Mouse (Mus musculus): ENCODE data around the gene Cntfr. TPM values are rescaled to one million over a fixed set of nuclear protein-coding genes. Genes with fewer than 3 reads are reported as not detected.

Gene Cntfr
- polyA plus RNA-seq, 1 experiment from 2014 or later = 5.5 TPM

GRCm38 (mm10) chr4:41662723-41663122 is 34.2 kb downstream of the Cntfr start:
- Histone ChIP-seq H3K4me3 (replicated peaks) (no peak overlapping the region), H3K4me1 (replicated peaks) (peaks cover 81% of the 10 kb centered on the region), H3K36me3 (no peaks in the 10 kb centered on the region), H3K9ac (replicated peaks) (no peak overlapping the region), H3K4me2 (no peak overlapping the region), H3K27ac (no peak overlapping the region), H3K27me3 (peaks cover 93% of the 10 kb centered on the region), H3K9me3 (no peaks in the 10 kb centered on the region)
- no peak for ATAC-seq (ENCODE audit: insufficient number of reproducible peaks, insufficient read depth, low FRiP score, low TSS enrichment, low read depth)
- 21% methylated on average over 11 of the region's 11 CpGs for WGBS

GRCm38 (mm10) chr4:41660851-41661430 is 35.9 kb downstream of the Cntfr start:
- WGBS = 4% methylated on average over 11 of the region's 11 CpGs
- peaks cover 86% of the 10 kb centered on the region for H3K4me1 ChIP-seq (replicated peaks)

GRCm38 (mm10) chr4:41659556-41659955 is 37.3 kb downstream of the Cntfr start:
- Histone ChIP-seq H3K9ac (replicated peaks) (no peak overlapping the region), H3K27me3 (peaks cover 95% of the 10 kb centered on the region), H3K4me2 (peak overlapping the region; percentile 43), H3K4me1 (replicated peaks) (peaks cover 88% of the 10 kb centered on the region), H3K4me3 (replicated peaks) (no peak overlapping the region), H3K27ac (peak overlapping the region; percentile 87), H3K36me3 (no peaks in the 10 kb centered on the region), H3K9me3 (no peaks in the 10 kb centered on the region)
- 13% methylated on average over 13 of the region's 13 CpGs for WGBS
- 0 out of 2 replicates have a peak, but pooled peaks have one; percentile 1 for ATAC-seq (ENCODE audit: insufficient number of reproducible peaks, insufficient read depth, low FRiP score, low TSS enrichment, low read depth)

More at GRCm38 (mm10) chr4:41660851-41661430, 35.9 kb downstream of the Cntfr start:
- no peak overlapping the region for H3K9ac ChIP-seq (replicated peaks)
- H3K4me2 ChIP-seq = peak overlapping the region; percentile 27
- H3K27me3 ChIP-seq = peaks cover 94% of the 10 kb centered on the region
- H3K36me3 ChIP-seq = no peaks in the 10 kb centered on the region
- no peaks in the 10 kb centered on the region for H3K9me3 ChIP-seq
- no peak overlapping the region for H3K4me3 ChIP-seq (replicated peaks)
- H3K27ac ChIP-seq = peak overlapping the region; percentile 87
- ATAC-seq (ENCODE audit: insufficient number of reproducible peaks, insufficient read depth, low FRiP score, low TSS enrichment, low read depth) = peak; percentile 32

- peaks cover 94% of the 10 kb centered on the region for H3K27me3 ChIP-seq
- H3K27ac ChIP-seq = peak overlapping the region; percentile 87
- H3K4me3 ChIP-seq (replicated peaks) = peak overlapping the region; percentile 7; the same call in 1 of the 2 replicates
- H3K36me3 ChIP-seq = no peaks in the 10 kb centered on the region
- no peak overlapping the region for H3K9ac ChIP-seq (replicated peaks)
- no peak for ATAC-seq (ENCODE audit: insufficient number of reproducible peaks, insufficient read depth, low FRiP score, low TSS enrichment, low read depth)
- peak overlapping the region; percentile 43 for H3K4me2 ChIP-seq
- H3K4me1 ChIP-seq (replicated peaks) = peaks cover 86% of the 10 kb centered on the region
- WGBS = 6% methylated on average over 25 of the region's 25 CpGs
- no peaks in the 10 kb centered on the region for H3K9me3 ChIP-seq
Measured at GRCm38 (mm10) chr4:41658566-41659384, 38.1 kb downstream of the Cntfr start.

- peaks cover 84% of the 10 kb centered on the region for H3K27me3 ChIP-seq
- H3K4me2 ChIP-seq = no peak overlapping the region
- H3K4me1 ChIP-seq (replicated peaks) = peaks cover 54% of the 10 kb centered on the region
- no peaks in the 10 kb centered on the region for H3K9me3 ChIP-seq
- 35% methylated on average over 2 of the region's 2 CpGs for WGBS
- H3K27ac ChIP-seq = no peak overlapping the region
- ATAC-seq (ENCODE audit: insufficient number of reproducible peaks, insufficient read depth, low FRiP score, low TSS enrichment, low read depth) = no peak
- no peak overlapping the region for H3K9ac ChIP-seq (replicated peaks)
- H3K36me3 ChIP-seq = no peaks in the 10 kb centered on the region
- H3K4me3 ChIP-seq (replicated peaks) = no peak overlapping the region
Measured at GRCm38 (mm10) chr4:41655525-41655924, 41.4 kb downstream of the Cntfr start.

GRCm38 (mm10) chr4:41654217-41654616 is 42.7 kb downstream of the Cntfr start:
- H3K4me1 ChIP-seq (replicated peaks) = peaks cover 41% of the 10 kb centered on the region
- H3K9me3 ChIP-seq = no peaks in the 10 kb centered on the region
- no peak overlapping the region for H3K9ac ChIP-seq (replicated peaks)
- 13% methylated on average over 7 of the region's 7 CpGs for WGBS
- ATAC-seq (ENCODE audit: insufficient number of reproducible peaks, insufficient read depth, low FRiP score, low TSS enrichment, low read depth) = no peak
- H3K36me3 ChIP-seq = no peaks in the 10 kb centered on the region
- H3K27ac ChIP-seq = no peak overlapping the region
- no peak overlapping the region for H3K4me2 ChIP-seq
- no peak overlapping the region for H3K4me3 ChIP-seq (replicated peaks)
- H3K27me3 ChIP-seq = peaks cover 79% of the 10 kb centered on the region

- H3K27me3 ChIP-seq = peaks cover 77% of the 10 kb centered on the region
- H3K4me3 ChIP-seq (replicated peaks) = no peak overlapping the region
- peaks cover 36% of the 10 kb centered on the region for H3K4me1 ChIP-seq (replicated peaks)
- 58% methylated on average over 6 of the region's 6 CpGs for WGBS
- H3K27ac ChIP-seq = no peak overlapping the region
- ATAC-seq (ENCODE audit: insufficient number of reproducible peaks, insufficient read depth, low FRiP score, low TSS enrichment, low read depth) = no peak
- H3K9me3 ChIP-seq = no peaks in the 10 kb centered on the region
- no peak overlapping the region for H3K9ac ChIP-seq (replicated peaks)
- H3K4me2 ChIP-seq = no peak overlapping the region
- no peaks in the 10 kb centered on the region for H3K36me3 ChIP-seq
Measured at GRCm38 (mm10) chr4:41653730-41654129, 43.2 kb downstream of the Cntfr start.

GRCm38 (mm10) chr4:41653296-41653695 is 43.6 kb downstream of the Cntfr start:
- H3K36me3 ChIP-seq = no peaks in the 10 kb centered on the region
- H3K4me1 ChIP-seq (replicated peaks) = peaks cover 31% of the 10 kb centered on the region
- H3K4me3 ChIP-seq (replicated peaks) = no peak overlapping the region
- no peaks in the 10 kb centered on the region for H3K9me3 ChIP-seq
- 34% methylated on average over 6 of the region's 6 CpGs for WGBS
- H3K27ac ChIP-seq = no peak overlapping the region
- ATAC-seq (ENCODE audit: insufficient number of reproducible peaks, insufficient read depth, low FRiP score, low TSS enrichment, low read depth) = no peak
- H3K4me2 ChIP-seq = no peak overlapping the region
- peaks cover 76% of the 10 kb centered on the region for H3K27me3 ChIP-seq
- H3K9ac ChIP-seq (replicated peaks) = no peak overlapping the region

GRCm38 (mm10) chr4:41648627-41649026 is 48.3 kb downstream of the Cntfr start:
- Histone ChIP-seq H3K27me3 (peaks cover 41% of the 10 kb centered on the region), H3K36me3 (no peaks in the 10 kb centered on the region), H3K4me1 (replicated peaks) (no peaks in the 10 kb centered on the region), H3K9me3 (no peaks in the 10 kb centered on the region), H3K4me3 (replicated peaks) (no peak overlapping the region), H3K9ac (replicated peaks) (no peak overlapping the region), H3K27ac (no peak overlapping the region), H3K4me2 (no peak overlapping the region)
- 71% methylated on average over 7 of the region's 7 CpGs for WGBS
- ATAC-seq (ENCODE audit: insufficient number of reproducible peaks, insufficient read depth, low FRiP score, low TSS enrichment, low read depth) = no peak

GRCm38 (mm10) chr4:41648157-41648556 is 48.7 kb downstream of the Cntfr start:
- 70% methylated on average over 4 of the region's 4 CpGs for WGBS
- H3K4me2 ChIP-seq = no peak overlapping the region
- no peaks in the 10 kb centered on the region for H3K9me3 ChIP-seq
- ATAC-seq (ENCODE audit: insufficient number of reproducible peaks, insufficient read depth, low FRiP score, low TSS enrichment, low read depth) = no peak
- H3K4me1 ChIP-seq (replicated peaks) = no peaks in the 10 kb centered on the region
- H3K4me3 ChIP-seq (replicated peaks) = no peak overlapping the region
- no peak overlapping the region for H3K27ac ChIP-seq
- peaks cover 36% of the 10 kb centered on the region for H3K27me3 ChIP-seq
- no peak overlapping the region for H3K9ac ChIP-seq (replicated peaks)
- H3K36me3 ChIP-seq = no peaks in the 10 kb centered on the region

- Histone ChIP-seq H3K9me3 (no peaks in the 10 kb centered on the region), H3K4me3 (replicated peaks) (no peak overlapping the region), H3K4me2 (no peak overlapping the region), H3K36me3 (no peaks in the 10 kb centered on the region), H3K27me3 (peaks cover 34% of the 10 kb centered on the region), H3K27ac (no peak overlapping the region), H3K9ac (replicated peaks) (no peak overlapping the region), H3K4me1 (replicated peaks) (no peaks in the 10 kb centered on the region; the same call in 1 of the 2 replicates)
- WGBS = 29% methylated on average over 5 of the region's 5 CpGs
- no peak for ATAC-seq (ENCODE audit: insufficient number of reproducible peaks, insufficient read depth, low FRiP score, low TSS enrichment, low read depth)
Measured at GRCm38 (mm10) chr4:41645488-41645887, 51.4 kb downstream of the Cntfr start.
